Mouse (Mus musculus) thymus, adult 2 months (tissue): Measurements from ENCODE around the gene Il17re. TPM values are rescaled to one million over a fixed set of nuclear protein-coding genes. Genes with fewer than 3 reads are reported as not detected.

Experiments used
- DNase-seq: peaks from one replicate; pipeline ENCODE4 v3.0.0; 2021
- H3K27ac ChIP-seq: fragments of 200-500 bp; 2 replicates; pipeline ENCODE4 v1.5.1; 2012; ENCODE audit warnings: low read length, control low read depth; ENCODE audit not compliant: control insufficient read depth, insufficient read depth
- H3K27me3 ChIP-seq: fragments of 200-500 bp; 2 replicates; pipeline ENCODE4 v1.6.1; 2012; ENCODE audit warnings: mild to moderate bottlenecking, low read length, moderate library complexity, mixed read lengths; ENCODE audit not compliant: control insufficient read depth, insufficient read depth
- H3K36me3 ChIP-seq: fragments of 200-500 bp; 2 replicates; pipeline ENCODE4 v1.6.1; 2012; ENCODE audit warnings: mild to moderate bottlenecking, low read length, moderate library complexity; ENCODE audit not compliant: control insufficient read depth, insufficient read depth
- H3K4me1 ChIP-seq: fragments of 200-500 bp; replicated peaks from 2 replicates; pipeline ENCODE4 v1.6.1; 2012; ENCODE audit warnings: low read length; ENCODE audit not compliant: control insufficient read depth, insufficient read depth
- H3K4me3 ChIP-seq: fragments of 200-500 bp; 2 replicates; pipeline ENCODE4 v1.5.1; 2012; ENCODE audit warnings: mild to moderate bottlenecking, low read length, control low read depth, moderate library complexity; ENCODE audit not compliant: control insufficient read depth, insufficient read depth
- CTCF ChIP-seq: fragments of 200-500 bp; IDR thresholded peaks from 2 replicates; pipeline ENCODE4 v1.5.1; 2012; ENCODE audit warnings: mild to moderate bottlenecking, control low read depth, low read length, moderate library complexity, borderline replicate concordance; ENCODE audit not compliant: control insufficient read depth, poor library complexity, insufficient read depth; ENCODE audit errors: extremely low read depth
- POLR2A ChIP-seq: fragments of 200-500 bp; IDR thresholded peaks from 2 replicates; pipeline ENCODE4 v1.6.1; 2012; ENCODE audit warnings: mild to moderate bottlenecking, low read length, control low read depth, moderate library complexity; ENCODE audit not compliant: control insufficient read depth, poor library complexity, insufficient read depth; ENCODE audit errors: extremely low read depth
- WGBS: fragments of 180-500 bp; shearing (Covaris S2); methylation state at CpG from one replicate; pipeline ENCODE4 v1.1.7; 2018; 5-methylcytosine and 5-hydroxymethylcytosine counted together
- polyA plus RNA-seq: library from polyadenylated mRNA; depleted of rRNA; stranded (reverse); fragments of >200 nt; gene quantifications from 2 replicates; pipeline ENCODE4 v1.2.3, GENCODE M21; 2012

Gene Il17re
- polyA plus RNA-seq, 1 experiment: 22.8 TPM

GRCm38 (mm10) chr6:113492101-113492864 lies 34.0 kb downstream of the Il17re start:
- Histone ChIP-seq H3K27ac (no peak overlapping the region), H3K27me3 (no peaks in the 10 kb centered on the region; the same call in 1 of the 2 replicates), H3K4me3 (no peak overlapping the region), H3K4me1 (peaks cover 43% of the 10 kb centered on the region), H3K36me3 (no peaks in the 10 kb centered on the region)
- DNase-seq: no peak
- 94% methylated on average over 24 of the region's 24 CpGs for WGBS
- no peak for TF ChIP-seq POLR2A
- no peak for TF ChIP-seq CTCF

GRCm38 (mm10) chr6:113494258-113494788 lies 36.0 kb downstream of the Il17re start:
- Histone ChIP-seq H3K36me3 (no peaks in the 10 kb centered on the region), H3K4me1 (peaks cover 38% of the 10 kb centered on the region), H3K4me3 (peak overlapping the region; percentile 39), H3K27me3 (no peaks in the 10 kb centered on the region; the same call in 1 of the 2 replicates), H3K27ac (peak overlapping the region; percentile 70; the same call in 1 of the 2 replicates)
- TF ChIP-seq CTCF (peak; percentile 96), POLR2A (peak; percentile 63)
- peak; percentile 86 for DNase-seq
- WGBS: 3% methylated on average over 54 of the region's 54 CpGs

- Histone ChIP-seq H3K27me3 (no peaks in the 10 kb centered on the region; the same call in 1 of the 2 replicates), H3K36me3 (no peaks in the 10 kb centered on the region), H3K4me3 (peak overlapping the region; percentile 39), H3K27ac (no peak overlapping the region), H3K4me1 (peaks cover 38% of the 10 kb centered on the region)
- WGBS: 78% methylated on average over 28 of the region's 28 CpGs
- TF ChIP-seq POLR2A (no peak), CTCF (no peak)
- DNase-seq: no peak
Observed at GRCm38 (mm10) chr6:113495071-113495675, 36.9 kb downstream of the Il17re start.

- DNase-seq: no peak
- Histone ChIP-seq H3K27me3 (no peaks in the 10 kb centered on the region; the same call in 1 of the 2 replicates), H3K36me3 (no peaks in the 10 kb centered on the region), H3K4me3 (no peak overlapping the region), H3K4me1 (peaks cover 20% of the 10 kb centered on the region), H3K27ac (no peak overlapping the region)
- no peak for TF ChIP-seq CTCF
- TF ChIP-seq POLR2A: no peak
- 54% methylated on average over 6 of the region's 6 CpGs for WGBS
Observed at GRCm38 (mm10) chr6:113499346-113499745, 41.1 kb downstream of the Il17re start.

GRCm38 (mm10) chr6:113501388-113502084 lies 43.3 kb downstream of the Il17re start, which contains the start of gene Prrt3:
Gene Prrt3, minus strand, starts transcription at chr6:113501931.
- no peak for TF ChIP-seq CTCF
- no peak for TF ChIP-seq POLR2A
- WGBS: 55% methylated on average over 32 of the region's 32 CpGs
- no peak for DNase-seq
- Histone ChIP-seq H3K4me1 (peaks cover 9% of the 10 kb centered on the region; the same call in 1 of the 2 replicates), H3K27me3 (no peaks in the 10 kb centered on the region), H3K4me3 (no peak within 1 kb of the TSS), H3K27ac (no peak within 1 kb of the TSS), H3K36me3 (no peaks in the 10 kb centered on the region)

- Histone ChIP-seq H3K36me3 (no peaks in the 10 kb centered on the region), H3K4me3 (no peak overlapping the region), H3K4me1 (peaks cover 8% of the 10 kb centered on the region; the same call in 1 of the 2 replicates), H3K27me3 (no peaks in the 10 kb centered on the region), H3K27ac (no peak overlapping the region)
- no peak for TF ChIP-seq CTCF
- no peak for TF ChIP-seq POLR2A
- DNase-seq: no peak
- WGBS: 99% methylated on average over 2 of the region's 2 CpGs
Observed at GRCm38 (mm10) chr6:113502801-113503200, 44.5 kb downstream of the Il17re start.
